Mouse (Mus musculus): ENCODE results near the gene Ppip5k1.

GRCm38 (mm10) chr2:121374766-121375165, 19.6 kb upstream of the Ppip5k1 start:
- no peak for TF ChIP-seq CTCF (conservative IDR thresholded peaks at IDR 0.05; ENCODE audit: low read length)
- no peak for TF ChIP-seq NANOG (IDR thresholded peaks at IDR 0.05; ENCODE audit: borderline replicate concordance, low read length)
- no peak for TF ChIP-seq POU5F1 (IDR thresholded peaks at IDR 0.05; ENCODE audit: borderline replicate concordance, low read length)

All from E14TG2a.4 (cell line).